Mouse (Mus musculus) layer of hippocampus, postnatal 14 days (tissue): ENCODE measurements around the gene 5031410I06Rik. TPM values are rescaled to one million over a fixed set of nuclear protein-coding genes. Genes with fewer than 3 reads are reported as not detected.
"Not testable (repeated sequence)": the region's sequence is repeated elsewhere in the genome, so short reads cannot be mapped to it uniquely, and the experiment has no call there.

Experiments used
- DNase-seq, 2 experiments: peaks; one replicate each; pipeline ENCODE4 v3.0.0; 2021 to 2022; ENCODE audit warnings: low spot score in 2 of 2, mixed read lengths in 1 of 2
- long read RNA-seq, 2 experiments: library from polyadenylated mRNA; stranded (forward); transcript quantifications; one replicate each; pipeline ENCODE4 v2.0.0; 2021
- total RNA-seq, 2 experiments: library from RNA; stranded (reverse); gene quantifications; 2 replicates each; pipeline ENCODE4 v1.2.3; 2021

5031410I06Rik gene
- total RNA-seq: not detected
- long read RNA-seq, experiment 1: 0 reads
- long read RNA-seq, experiment 2: 0 reads

GRCm38 (mm10) chr5:26105262-26105661, at the start of gene 5031410I06Rik:
Gene 5031410I06Rik (minus strand): TSS chr5:26105362.
- DNase-seq: not testable (repeated sequence)

GRCm38 (mm10) chr5:26142891-26143290, 37.7 kb upstream of the 5031410I06Rik start:
- no peak for DNase-seq

- DNase-seq: not testable (repeated sequence)
These were observed 16.2 kb upstream of the 5031410I06Rik start, which contains the start of gene Gm10220 for GRCm38 (mm10) chr5:26121321-26121720. Gene Gm10220 (minus strand): TSS chr5:26121421.

GRCm38 (mm10) chr5:26089191-26089590, 16.0 kb downstream of the 5031410I06Rik start, which contains the start of gene Gm10471:
Gene Gm10471 (minus strand): TSS chr5:26089291.
- not testable (repeated sequence) for DNase-seq

- not testable (repeated sequence) for DNase-seq
These were observed 26.1 kb downstream of the 5031410I06Rik start for GRCm38 (mm10) chr5:26079023-26079422.

GRCm38 (mm10) chr5:26070716-26071115, 34.4 kb downstream of the 5031410I06Rik start:
- no peak for DNase-seq

GRCm38 (mm10) chr5:26058481-26058880, 46.7 kb downstream of the 5031410I06Rik start, which contains the start of gene Gm7347:
Gene Gm7347 (minus strand): TSS chr5:26058581.
- not testable (repeated sequence) for DNase-seq

Other genes starting within 250 kb of the 5031410I06Rik start
- not detected for gene Gm21663, start 163.0 kb downstream of the 5031410I06Rik start, total RNA-seq
- gene Gm21671, start 150.9 kb downstream of the 5031410I06Rik start, total RNA-seq: not detected
- gene Gm21680, start 132.7 kb downstream of the 5031410I06Rik start, total RNA-seq: not detected
- gene Gm21698, start 116.7 kb downstream of the 5031410I06Rik start, total RNA-seq: not detected
- under 1 TPM in 1 of 2 experiments, not detected in 1; 0.58 TPM for gene Gm1979, start 100.6 kb downstream of the 5031410I06Rik start, total RNA-seq
- gene Gm5862, start 82.4 kb downstream of the 5031410I06Rik start, total RNA-seq: not detected
- gene Speer4a, start 65.8 kb downstream of the 5031410I06Rik start, total RNA-seq: not detected
- gene Gm7347, start 46.8 kb downstream of the 5031410I06Rik start, total RNA-seq: not detected
- not detected for gene Gm10471, start 16.1 kb downstream of the 5031410I06Rik start, total RNA-seq
- not detected for gene Gm10220, start 16.1 kb upstream of the 5031410I06Rik start, total RNA-seq
- under 1 TPM; 0.36 to 0.39 TPM for gene Gm7361, start 152.3 kb upstream of the 5031410I06Rik start, total RNA-seq